Mouse (Mus musculus) lung, adult 2 months (tissue): ENCODE results near the gene Zfp811.

Experiments
- CTCF ChIP-seq: fragments of 200-500 bp; IDR thresholded peaks from 2 replicates; pipeline ENCODE4 v1.5.1; 2011; ENCODE audit warnings: mild to moderate bottlenecking, low read length, control low read depth; ENCODE audit not compliant: insufficient read depth
- POLR2A ChIP-seq: fragments of 200-500 bp; IDR thresholded peaks from 2 replicates; pipeline ENCODE4 v1.6.1; 2011; ENCODE audit warnings: low read depth, mild to moderate bottlenecking, control low read depth, low read length, borderline replicate concordance; ENCODE audit errors: extremely low read depth

- TF ChIP-seq CTCF (no peak), POLR2A (no peak)
Measured at GRCm38 (mm10) chr17:32851581-32851980, 41.9 kb upstream of the Zfp811 start.
